Mouse (Mus musculus): ENCODE results near the gene Shank1. TPM values are rescaled to one million over a fixed set of nuclear protein-coding genes. Genes with fewer than 3 reads are reported as not detected.

The Shank1 gene
- polyA plus RNA-seq, 1 experiment from 2014 or later = 2.2 TPM

- no peak overlapping the region for H3K9ac ChIP-seq
- WGBS = 14% methylated on average over 16 of the region's 16 CpGs
Observed at GRCm38 (mm10) chr7:44305686-44306085, 4.4 kb upstream of the Shank1 start.

GRCm38 (mm10) chr7:44306516-44307240 lies 3.4 kb upstream of the Shank1 start, which contains the start of gene Clec11a:
Gene Clec11a (minus strand): TSS chr7:44306902.
- Histone ChIP-seq H3K4me1 (peaks cover 32% of the 10 kb centered on the region), H3K9ac (no peak within 1 kb of the TSS)

More at GRCm38 (mm10) chr7:44305686-44306085, 4.4 kb upstream of the Shank1 start:
- Histone ChIP-seq H3K27me3 (replicated peaks) (no peaks in the 10 kb centered on the region), H3K4me3 (replicated peaks) (peak overlapping the region; percentile 77), H3K36me3 (no peaks in the 10 kb centered on the region), H3K9me3 (no peaks in the 10 kb centered on the region), H3K4me2 (peak overlapping the region; percentile 79), H3K27ac (peak overlapping the region; percentile 95; the same call in 1 of the 2 replicates), H3K4me1 (peaks cover 23% of the 10 kb centered on the region)
- no peak for ATAC-seq (ENCODE audit: insufficient read depth, low FRiP score, low read depth)

GRCm38 (mm10) chr7:44307261-44308020 lies 2.6 kb upstream of the Shank1 start:
- ATAC-seq (ENCODE audit: insufficient read depth, low FRiP score, low read depth) = no peak
- Histone ChIP-seq H3K9ac (no peak overlapping the region), H3K4me1 (peaks cover 32% of the 10 kb centered on the region), H3K36me3 (no peaks in the 10 kb centered on the region), H3K4me2 (no peak overlapping the region), H3K4me3 (replicated peaks) (no peak overlapping the region), H3K9me3 (no peaks in the 10 kb centered on the region), H3K27ac (peak overlapping the region; percentile 51; the same call in 1 of the 2 replicates), H3K27me3 (replicated peaks) (no peaks in the 10 kb centered on the region)
- WGBS = 38% methylated on average over 9 of the region's 9 CpGs

More at GRCm38 (mm10) chr7:44306516-44307240, 3.4 kb upstream of the Shank1 start, which contains the start of gene Clec11a:
- Histone ChIP-seq H3K27me3 (replicated peaks) (no peaks in the 10 kb centered on the region), H3K27ac (peak within 1 kb of the TSS; percentile 95; the same call in 1 of the 2 replicates), H3K4me3 (replicated peaks) (peak within 1 kb of the TSS; percentile 77), H3K36me3 (no peaks in the 10 kb centered on the region), H3K4me2 (peak within 1 kb of the TSS; percentile 79), H3K9me3 (no peaks in the 10 kb centered on the region)
- ATAC-seq (ENCODE audit: insufficient read depth, low FRiP score, low read depth) = no peak
- 61% methylated on average over 6 of the region's 6 CpGs for WGBS

DNA sequence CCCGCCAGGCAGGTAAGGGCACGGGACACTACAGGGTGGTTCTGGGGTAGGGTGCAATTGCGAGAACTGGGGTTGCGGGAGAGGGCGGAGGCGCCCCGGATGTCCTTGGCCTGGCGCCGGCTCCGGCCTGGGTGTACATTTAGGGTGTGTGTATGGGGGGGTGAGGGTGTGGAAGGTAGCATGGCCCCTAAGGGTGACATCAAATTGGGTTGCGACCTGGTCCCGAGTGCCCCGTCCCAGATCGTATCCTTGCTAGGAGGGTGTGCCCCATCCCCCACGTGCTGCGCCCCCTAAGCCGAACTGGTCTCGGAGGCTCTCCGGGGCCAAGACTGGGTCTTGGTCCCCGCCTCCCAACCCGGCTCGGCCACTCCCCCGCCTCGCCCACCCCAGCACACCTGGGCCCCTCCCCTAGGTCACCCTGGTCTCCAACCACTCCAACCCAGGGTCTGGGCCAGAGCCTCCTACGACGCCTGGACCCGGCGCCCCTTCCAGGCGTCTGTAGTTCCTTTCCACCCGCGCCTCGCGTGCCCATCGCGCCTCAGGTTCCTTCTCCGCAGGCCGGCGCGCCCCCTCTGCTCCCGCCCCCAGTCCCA lies 328 bp downstream of the Shank1 start:
- under 1% methylated on average over 37 of the region's 40 CpGs for WGBS
- no peaks in the 10 kb centered on the region for H3K27me3 ChIP-seq (replicated peaks)
- H3K4me2 ChIP-seq = peak overlapping the region; percentile 99
- H3K36me3 ChIP-seq = no peaks in the 10 kb centered on the region
- no peak overlapping the region for H3K27ac ChIP-seq
- peak overlapping the region; percentile 50 for H3K4me3 ChIP-seq (replicated peaks)
- peak; percentile 19; the same call in 1 of the 2 replicates for ATAC-seq (ENCODE audit: insufficient read depth, low FRiP score, low read depth)
- H3K9ac ChIP-seq = peak overlapping the region; percentile 22; the same call in 1 of the 2 replicates
- H3K4me1 ChIP-seq = peaks cover 27% of the 10 kb centered on the region
- H3K9me3 ChIP-seq = no peaks in the 10 kb centered on the region

DNA sequence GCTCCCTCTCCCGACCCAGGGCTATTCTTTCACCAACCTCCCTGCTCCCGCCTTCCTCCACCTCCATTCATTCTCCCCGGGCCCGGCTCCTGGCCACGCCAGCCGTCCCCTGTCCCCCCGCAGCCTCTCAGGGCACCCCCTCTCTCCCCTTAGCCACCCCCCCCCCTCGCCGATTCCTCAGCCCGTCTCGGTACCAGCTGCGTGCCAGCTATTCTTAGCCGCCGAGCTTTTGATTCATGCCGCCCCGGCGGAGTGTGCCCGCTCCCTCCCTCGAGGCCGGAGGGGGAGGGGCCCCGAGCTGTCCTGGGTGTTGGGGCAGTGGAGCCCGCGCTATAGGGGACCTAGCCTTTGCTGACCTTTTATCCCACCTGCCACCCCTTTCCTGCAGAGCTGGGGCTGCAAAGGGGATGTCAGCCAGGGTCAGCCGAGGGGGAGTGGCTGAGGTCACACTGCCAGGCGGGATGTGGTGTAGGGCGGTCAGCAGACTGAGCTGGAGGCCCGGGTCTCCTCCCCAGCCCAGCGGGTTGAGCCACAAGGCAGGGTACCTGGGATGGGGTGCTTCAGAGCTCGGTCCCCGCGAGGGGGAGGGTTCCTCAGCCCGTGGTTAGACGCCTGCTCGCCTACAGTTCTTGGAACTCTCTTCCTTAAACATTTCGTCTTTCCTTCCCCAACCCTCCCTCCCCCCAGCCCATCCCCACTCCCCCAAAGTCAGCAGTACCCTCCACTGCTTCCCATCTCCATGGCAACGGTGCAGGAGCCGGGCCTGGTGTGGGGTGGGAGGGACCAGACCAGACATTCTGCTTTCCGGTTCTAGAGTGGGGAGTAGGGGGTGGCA lies 1.0 kb downstream of the Shank1 start:
- peak overlapping the region; percentile 50 for H3K4me3 ChIP-seq (replicated peaks)
- no peaks in the 10 kb centered on the region for H3K9me3 ChIP-seq
- no peaks in the 10 kb centered on the region for H3K36me3 ChIP-seq
- peak overlapping the region; percentile 99 for H3K4me2 ChIP-seq
- H3K9ac ChIP-seq = peak overlapping the region; percentile 22; the same call in 1 of the 2 replicates
- 2% methylated on average over 38 of the region's 38 CpGs for WGBS
- H3K27me3 ChIP-seq (replicated peaks) = no peaks in the 10 kb centered on the region
- no peak overlapping the region for H3K27ac ChIP-seq
- H3K4me1 ChIP-seq = peaks cover 20% of the 10 kb centered on the region
- ATAC-seq (ENCODE audit: insufficient read depth, low FRiP score, low read depth) = peak; percentile 19; the same call in 1 of the 2 replicates

- H3K9ac ChIP-seq = no peak overlapping the region
- 25% methylated on average over 6 of the region's 6 CpGs for WGBS
- no peak overlapping the region for H3K4me2 ChIP-seq
- no peaks in the 10 kb centered on the region for H3K27me3 ChIP-seq (replicated peaks)
- peaks cover 17% of the 10 kb centered on the region for H3K4me1 ChIP-seq
- H3K36me3 ChIP-seq = no peaks in the 10 kb centered on the region
- no peak overlapping the region for H3K27ac ChIP-seq
- no peak for ATAC-seq (ENCODE audit: insufficient read depth, low FRiP score, low read depth)
- no peak overlapping the region for H3K4me3 ChIP-seq (replicated peaks)
- no peaks in the 10 kb centered on the region for H3K9me3 ChIP-seq
Observed at GRCm38 (mm10) chr7:44311713-44312304, 1.8 kb downstream of the Shank1 start.

GRCm38 (mm10) chr7:44312484-44312883 lies 2.4 kb downstream of the Shank1 start:
- Histone ChIP-seq H3K27me3 (replicated peaks) (no peaks in the 10 kb centered on the region), H3K9me3 (no peaks in the 10 kb centered on the region), H3K27ac (no peak overlapping the region), H3K9ac (no peak overlapping the region), H3K4me1 (peaks cover 14% of the 10 kb centered on the region), H3K36me3 (no peaks in the 10 kb centered on the region), H3K4me2 (no peak overlapping the region), H3K4me3 (replicated peaks) (no peak overlapping the region)
- 58% methylated on average over 16 of the region's 16 CpGs for WGBS
- ATAC-seq (ENCODE audit: insufficient read depth, low FRiP score, low read depth) = no peak

DNA sequence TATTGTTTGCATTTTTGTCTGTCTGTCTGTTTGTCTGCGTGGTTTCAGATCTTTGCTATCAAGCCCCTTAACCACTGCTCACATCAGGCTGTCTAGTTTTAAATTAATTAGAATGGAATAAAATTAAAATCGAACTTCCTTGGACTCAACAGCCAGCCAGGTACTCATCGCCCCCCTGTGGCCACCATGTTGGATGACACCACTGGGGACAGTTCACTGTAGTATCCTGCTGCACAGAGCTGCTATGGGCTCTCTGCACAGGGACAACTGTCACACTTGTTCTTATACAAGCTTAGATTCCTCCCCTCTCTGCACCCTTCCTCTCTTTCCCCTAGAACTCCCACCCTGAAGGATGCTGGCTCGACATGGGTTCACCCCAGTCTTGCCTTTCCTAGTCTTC lies 7.9 kb downstream of the Shank1 start:
- Histone ChIP-seq H3K36me3 (no peaks in the 10 kb centered on the region), H3K27ac (no peak overlapping the region), H3K9ac (no peak overlapping the region), H3K4me2 (no peak overlapping the region), H3K9me3 (no peaks in the 10 kb centered on the region), H3K4me1 (no peaks in the 10 kb centered on the region), H3K4me3 (replicated peaks) (no peak overlapping the region), H3K27me3 (replicated peaks) (no peaks in the 10 kb centered on the region)
- no peak for ATAC-seq (ENCODE audit: insufficient read depth, low FRiP score, low read depth)
- WGBS = 38% methylated on average over 4 of the region's 4 CpGs

DNA sequence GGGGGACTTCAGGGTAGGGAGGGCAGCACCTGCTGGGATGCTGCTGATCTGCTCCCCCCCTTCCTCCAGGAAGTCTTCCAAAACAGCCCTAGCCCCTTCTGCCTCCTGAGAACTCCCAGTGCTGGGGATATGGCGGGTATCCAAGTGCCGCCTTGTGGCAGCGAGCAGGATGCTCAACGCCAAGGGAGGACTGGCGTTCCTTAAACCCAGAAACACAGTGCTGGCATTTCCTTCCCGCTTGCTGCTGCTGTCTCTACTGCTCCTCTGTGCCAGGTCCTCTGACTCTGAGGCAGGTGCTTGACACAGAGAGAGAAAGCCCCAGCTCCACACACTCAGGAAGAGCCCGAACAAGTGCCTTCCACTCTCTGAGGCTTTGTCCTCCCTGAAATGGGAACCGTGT lies 10.8 kb downstream of the Shank1 start:
- Histone ChIP-seq H3K4me2 (no peak overlapping the region), H3K4me1 (no peaks in the 10 kb centered on the region), H3K36me3 (no peaks in the 10 kb centered on the region), H3K27ac (no peak overlapping the region), H3K27me3 (replicated peaks) (no peaks in the 10 kb centered on the region), H3K4me3 (replicated peaks) (no peak overlapping the region), H3K9me3 (no peaks in the 10 kb centered on the region), H3K9ac (no peak overlapping the region)
- ATAC-seq (ENCODE audit: insufficient read depth, low FRiP score, low read depth) = no peak
- 46% methylated on average over 8 of the region's 8 CpGs for WGBS

- no peak for ATAC-seq (ENCODE audit: insufficient read depth, low FRiP score, low read depth)
- H3K27ac ChIP-seq = no peak overlapping the region
- H3K36me3 ChIP-seq = no peaks in the 10 kb centered on the region
- no peaks in the 10 kb centered on the region for H3K4me1 ChIP-seq
- no peaks in the 10 kb centered on the region for H3K27me3 ChIP-seq (replicated peaks)
- H3K4me2 ChIP-seq = no peak overlapping the region
- no peak overlapping the region for H3K4me3 ChIP-seq (replicated peaks)
- no peak overlapping the region for H3K9ac ChIP-seq
- no peaks in the 10 kb centered on the region for H3K9me3 ChIP-seq
- 78% methylated on average over 1 of the region's 1 CpGs for WGBS
Observed at GRCm38 (mm10) chr7:44322290-44322689, 12.2 kb downstream of the Shank1 start.

GRCm38 (mm10) chr7:44326614-44327013 lies 16.6 kb downstream of the Shank1 start:
- ATAC-seq (ENCODE audit: insufficient read depth, low FRiP score, low read depth) = no peak
- H3K4me2 ChIP-seq = no peak overlapping the region
- H3K4me3 ChIP-seq (replicated peaks) = no peak overlapping the region
- H3K36me3 ChIP-seq = no peaks in the 10 kb centered on the region
- H3K4me1 ChIP-seq = no peaks in the 10 kb centered on the region
- no peaks in the 10 kb centered on the region for H3K9me3 ChIP-seq
- H3K27ac ChIP-seq = no peak overlapping the region
- WGBS = 48% methylated on average over 6 of the region's 6 CpGs
- no peak overlapping the region for H3K9ac ChIP-seq
- no peaks in the 10 kb centered on the region for H3K27me3 ChIP-seq (replicated peaks)

All from stomach, embryonic 15.5 days (tissue).